Mouse (Mus musculus) stomach, postnatal 0 days (tissue): Measurements from ENCODE around the gene Pde4c. TPM values are rescaled to one million over a fixed set of nuclear protein-coding genes. Genes with fewer than 3 reads are reported as not detected.

Source experiments
- ATAC-seq: fragments of 200-750 bp; cut with Nextera tagmentation; 2 replicates; pipeline ENCODE4 v1.8.0; 2017; ENCODE audit not compliant: low FRiP score, low TSS enrichment
- DNase-seq: peaks from one replicate; pipeline ENCODE4 v3.0.0-alpha.2; 2016; ENCODE audit warnings: low spot score
- H3K27ac ChIP-seq: fragments of 300-500 bp; sonication (generic); replicated peaks from 2 replicates; pipeline ENCODE4 v1.5.1; 2014; ENCODE audit warnings: mild to moderate bottlenecking, control low read depth
- H3K27me3 ChIP-seq: fragments of 300-500 bp; sonication (generic); 2 replicates; pipeline ENCODE4 v1.6.1; 2014; ENCODE audit warnings: low read length; ENCODE audit not compliant: control insufficient read depth, insufficient read depth
- H3K36me3 ChIP-seq: fragments of 300-500 bp; sonication (generic); 2 replicates; pipeline ENCODE4 v1.6.1; 2014; ENCODE audit warnings: low read length, mixed read lengths; ENCODE audit not compliant: control insufficient read depth, insufficient read depth
- H3K4me1 ChIP-seq: fragments of 300-500 bp; sonication (generic); replicated peaks from 2 replicates; pipeline ENCODE4 v1.6.1; 2014; ENCODE audit warnings: antibody characterized with exemption; ENCODE audit not compliant: control insufficient read depth, insufficient read depth
- H3K4me2 ChIP-seq: fragments of 300-500 bp; sonication (generic); replicated peaks from 2 replicates; pipeline ENCODE4 v1.6.1; 2014; ENCODE audit warnings: low read depth, mild to moderate bottlenecking, control low read depth, moderate library complexity
- H3K4me3 ChIP-seq: fragments of 300-500 bp; sonication (generic); 2 replicates; pipeline ENCODE4 v1.5.1; 2014; ENCODE audit warnings: low read depth, low read length, control low read depth
- H3K9ac ChIP-seq: fragments of 300-500 bp; sonication (generic); 2 replicates; pipeline ENCODE4 v1.6.1; 2014; ENCODE audit warnings: mild to moderate bottlenecking, low read length, control low read depth, mixed read lengths
- H3K9me3 ChIP-seq: fragments of 300-500 bp; sonication (generic); 2 replicates; pipeline ENCODE4 v1.6.1; 2016; ENCODE audit warnings: low read length; ENCODE audit not compliant: control insufficient read depth
- CTCF ChIP-seq: IDR thresholded peaks from 2 replicates; pipeline ENCODE4 v1.5.1; 2016; ENCODE audit warnings: antibody characterized with exemption, low read depth, mild to moderate bottlenecking, moderate library complexity
- EP300 ChIP-seq: optimal IDR thresholded peaks from 2 replicates; pipeline ENCODE3; 2016; ENCODE audit warnings: antibody characterized with exemption
- WGBS: fragments of 180-500 bp; shearing (Covaris S2); extraction: QIAGEN DNeasy Blood & Tissue Kit; methylation state at CpG from one replicate; pipeline ENCODE4 v1.1.7; 2014; 5-methylcytosine and 5-hydroxymethylcytosine counted together
- polyA plus RNA-seq: library from polyadenylated mRNA; unstranded; fragments of >200 nt; fragmentation: Nextera tagmentation; extraction: Ambion mirVana; gene quantifications from 2 replicates; pipeline ENCODE4 v1.2.1, GENCODE M21; 2015

Pde4c gene
- polyA plus RNA-seq, 1 experiment from 2014 or later = 0.27 TPM

DNA sequence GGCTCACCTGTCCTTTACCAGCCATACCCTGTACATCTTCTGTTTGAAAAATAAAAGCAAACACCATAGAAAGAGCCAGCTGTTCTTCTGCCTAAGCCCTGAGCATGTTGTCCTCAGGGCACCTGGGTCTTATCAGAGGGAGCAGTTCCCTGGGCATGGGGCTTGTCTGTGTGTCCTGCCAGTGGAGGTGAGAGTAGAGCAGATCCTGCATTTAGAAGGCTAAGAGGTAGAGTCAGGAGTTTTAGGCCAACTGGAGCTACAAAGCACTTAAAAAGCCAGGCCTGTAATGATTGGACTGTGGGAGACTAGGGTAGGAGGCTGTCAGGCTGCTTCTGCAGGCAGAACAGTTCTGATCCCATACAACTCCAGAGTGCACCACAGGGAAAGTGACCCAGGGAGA lies 44.8 kb upstream of the Pde4c start:
- DNase-seq (no peak), ATAC-seq (no peak)
- no peaks in the 10 kb centered on the region for H3K9me3 ChIP-seq
- TF ChIP-seq CTCF = no peak
- TF ChIP-seq EP300 = no peak
- H3K4me2 ChIP-seq = no peak overlapping the region
- H3K4me1 ChIP-seq = peaks cover 6% of the 10 kb centered on the region
- H3K36me3 ChIP-seq = 0 out of 2 replicates have a peak, but pooled peaks cover 3% of the 10 kb centered on the region
- no peak overlapping the region for H3K9ac ChIP-seq
- no peaks in the 10 kb centered on the region for H3K27me3 ChIP-seq
- H3K27ac ChIP-seq = peak overlapping the region; percentile 82
- H3K4me3 ChIP-seq = no peak overlapping the region

DNA sequence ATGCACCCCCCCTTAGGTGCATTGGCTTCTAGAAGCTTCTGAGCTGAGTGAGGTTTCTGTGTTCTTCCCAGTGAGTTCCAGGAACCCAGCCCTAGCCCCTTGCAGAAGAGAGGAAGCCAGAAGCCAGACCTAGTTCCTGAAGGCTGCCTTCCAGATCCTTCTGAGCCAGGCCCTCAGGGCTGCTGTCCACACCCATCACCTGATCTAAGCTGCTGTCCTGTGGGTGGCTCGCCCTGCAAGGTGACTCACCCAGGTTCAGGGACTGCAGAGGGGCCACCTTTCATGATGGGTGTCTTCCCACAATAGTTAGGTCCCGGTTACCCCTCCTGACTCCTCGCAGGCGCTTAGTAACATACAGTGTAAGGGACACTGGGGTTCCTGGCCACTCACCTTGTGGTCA lies 44.1 kb upstream of the Pde4c start:
- peaks cover 4% of the 10 kb centered on the region for H3K4me1 ChIP-seq
- TF ChIP-seq EP300 (no peak), CTCF (no peak)
- no peak overlapping the region for H3K4me3 ChIP-seq
- H3K9ac ChIP-seq = no peak overlapping the region; the same call in 1 of the 2 replicates
- 67% methylated on average over 4 of the region's 4 CpGs for WGBS
- peak overlapping the region; percentile 82 for H3K27ac ChIP-seq
- H3K27me3 ChIP-seq = no peaks in the 10 kb centered on the region
- no peaks in the 10 kb centered on the region for H3K9me3 ChIP-seq
- no peak overlapping the region for H3K4me2 ChIP-seq
- H3K36me3 ChIP-seq = 0 out of 2 replicates have a peak, but pooled peaks cover 3% of the 10 kb centered on the region
- ATAC-seq = peak; percentile 62
- DNase-seq = peak; percentile 52

DNA sequence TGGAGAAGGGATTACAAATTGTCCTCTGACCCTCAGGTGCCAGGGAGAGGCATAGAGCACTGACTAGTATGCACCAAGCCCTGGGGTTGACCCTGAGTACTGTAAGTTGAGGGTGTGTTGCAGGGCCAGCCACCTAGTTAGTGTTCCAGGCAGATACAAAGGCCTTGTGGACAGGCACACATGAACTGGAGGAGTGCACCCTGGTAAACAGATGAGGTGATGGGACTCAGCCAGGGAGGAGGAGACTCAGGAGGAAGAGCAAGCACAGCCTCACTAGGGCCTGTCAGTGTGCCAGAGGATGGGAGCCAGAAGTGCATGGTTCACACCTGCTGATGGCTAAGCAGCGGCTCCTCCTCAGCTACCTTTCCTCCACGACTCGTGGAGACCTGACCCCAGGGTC lies 43.5 kb upstream of the Pde4c start:
- H3K27ac ChIP-seq = peak overlapping the region; percentile 82

DNA sequence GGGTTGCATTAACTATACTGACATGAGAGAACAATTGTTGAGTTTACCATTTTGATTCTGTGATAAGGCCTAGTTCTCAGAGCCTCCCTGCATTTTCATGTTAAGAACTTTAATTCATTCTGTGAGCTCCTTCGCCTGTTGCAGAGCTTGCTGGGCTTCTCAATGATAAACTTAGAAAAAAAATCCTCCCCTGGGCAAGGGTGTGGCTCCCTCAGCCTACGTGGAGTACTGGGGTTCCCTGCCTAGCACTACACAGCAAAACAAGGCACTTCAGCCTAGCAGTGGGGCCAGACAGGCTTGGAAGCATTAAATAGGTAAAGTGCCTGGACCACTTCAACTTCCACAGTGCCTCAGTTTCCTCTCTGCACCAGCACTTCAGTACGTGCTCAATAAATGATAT lies 42.1 kb upstream of the Pde4c start:
- WGBS = 50% methylated on average over 3 of the region's 3 CpGs
- no peak overlapping the region for H3K4me3 ChIP-seq
- DNase-seq (no peak), ATAC-seq (no peak)
- H3K36me3 ChIP-seq = 0 out of 2 replicates have a peak, but pooled peaks cover 3% of the 10 kb centered on the region
- no peak overlapping the region for H3K9ac ChIP-seq
- no peak overlapping the region for H3K4me2 ChIP-seq
- TF ChIP-seq EP300 = no peak
- TF ChIP-seq CTCF = no peak
- H3K9me3 ChIP-seq = no peaks in the 10 kb centered on the region
- H3K27ac ChIP-seq = peak overlapping the region; percentile 91
- H3K27me3 ChIP-seq = no peaks in the 10 kb centered on the region
- H3K4me1 ChIP-seq = peaks cover 4% of the 10 kb centered on the region

More for the DNA sequence above, 43.5 kb upstream of the Pde4c start:
- Histone ChIP-seq H3K4me3 (no peak overlapping the region), H3K4me1 (peaks cover 4% of the 10 kb centered on the region), H3K9ac (0 out of 2 replicates have a peak overlapping the region, but pooled peaks have one; percentile 8), H3K36me3 (0 out of 2 replicates have a peak, but pooled peaks cover 3% of the 10 kb centered on the region), H3K9me3 (no peaks in the 10 kb centered on the region), H3K4me2 (no peak overlapping the region), H3K27me3 (no peaks in the 10 kb centered on the region)
- ATAC-seq = peak; percentile 47
- peak; percentile 50 for DNase-seq
- TF ChIP-seq CTCF (0 out of 2 replicates have a peak, but pooled peaks have one; percentile 1), EP300 (no peak)
- 39% methylated on average over 3 of the region's 3 CpGs for WGBS

DNA sequence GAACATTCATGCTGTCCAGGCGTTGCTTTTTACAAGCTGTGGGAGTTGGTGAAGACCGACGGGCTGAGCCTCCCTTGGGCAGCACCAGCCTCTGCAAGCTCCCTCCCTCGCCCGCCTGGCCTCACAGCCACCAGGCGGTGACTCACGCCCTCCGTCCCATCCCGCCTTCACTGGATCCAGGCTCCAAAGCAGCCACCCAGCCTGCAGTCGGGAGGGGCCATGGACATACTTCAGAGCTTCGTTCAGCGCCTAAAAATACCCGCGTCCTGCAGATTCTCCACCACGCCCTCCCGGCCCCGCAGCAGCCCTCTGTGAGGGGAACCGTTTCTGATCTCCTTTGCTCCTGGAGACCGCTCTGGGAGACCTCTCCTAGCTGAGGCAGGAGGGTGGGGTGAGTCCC lies 41.3 kb upstream of the Pde4c start:
- ATAC-seq = peak; percentile 84
- H3K27ac ChIP-seq = peak overlapping the region; percentile 91
- WGBS = 3% methylated on average over 19 of the region's 19 CpGs
- peaks cover 4% of the 10 kb centered on the region for H3K4me1 ChIP-seq
- peak; percentile 89 for DNase-seq
- no peak overlapping the region for H3K4me3 ChIP-seq
- peak; percentile 58 for TF ChIP-seq CTCF
- TF ChIP-seq EP300 = no peak
- 0 out of 2 replicates have a peak, but pooled peaks cover 3% of the 10 kb centered on the region for H3K36me3 ChIP-seq
- H3K27me3 ChIP-seq = no peaks in the 10 kb centered on the region
- no peaks in the 10 kb centered on the region for H3K9me3 ChIP-seq
- peak overlapping the region; percentile 38; the same call in 1 of the 2 replicates for H3K9ac ChIP-seq
- H3K4me2 ChIP-seq = peak overlapping the region; percentile 31

DNA sequence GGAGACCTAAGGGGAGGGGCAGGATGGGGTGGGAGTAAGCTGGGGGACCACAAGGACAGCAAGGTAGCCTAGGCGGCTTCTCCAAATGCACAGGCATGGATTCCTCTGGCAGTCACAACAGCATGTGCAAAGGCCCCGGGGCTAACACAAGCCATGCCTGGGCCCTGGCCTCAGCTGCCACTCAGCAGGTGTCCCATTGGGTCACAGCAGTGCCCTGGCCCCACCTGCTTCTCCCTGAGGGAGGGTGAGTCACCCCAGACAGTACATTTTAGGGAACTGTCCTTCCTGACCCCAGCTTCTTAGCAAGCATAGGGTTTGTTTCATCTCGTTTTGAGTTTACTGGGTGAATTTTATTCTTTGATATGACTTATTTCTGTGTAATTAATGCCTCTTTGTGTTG lies 40.8 kb upstream of the Pde4c start:
- Histone ChIP-seq H3K9me3 (no peaks in the 10 kb centered on the region), H3K9ac (peak overlapping the region; percentile 38; the same call in 1 of the 2 replicates), H3K27me3 (no peaks in the 10 kb centered on the region), H3K27ac (peak overlapping the region; percentile 91), H3K4me2 (peak overlapping the region; percentile 31), H3K4me1 (peaks cover 4% of the 10 kb centered on the region), H3K4me3 (no peak overlapping the region), H3K36me3 (0 out of 2 replicates have a peak, but pooled peaks cover 3% of the 10 kb centered on the region)
- TF ChIP-seq EP300 (no peak), CTCF (no peak)
- ATAC-seq (no peak), DNase-seq (no peak)
- WGBS = 54% methylated on average over 3 of the region's 3 CpGs
